Mouse (Mus musculus): ENCODE data around the gene Trank1. TPM values are rescaled to one million over a fixed set of nuclear protein-coding genes. Genes with fewer than 3 reads are reported as not detected.

The Trank1 gene
- 0.01 TPM in 2 replicates for polyA plus RNA-seq (2012)

DNA sequence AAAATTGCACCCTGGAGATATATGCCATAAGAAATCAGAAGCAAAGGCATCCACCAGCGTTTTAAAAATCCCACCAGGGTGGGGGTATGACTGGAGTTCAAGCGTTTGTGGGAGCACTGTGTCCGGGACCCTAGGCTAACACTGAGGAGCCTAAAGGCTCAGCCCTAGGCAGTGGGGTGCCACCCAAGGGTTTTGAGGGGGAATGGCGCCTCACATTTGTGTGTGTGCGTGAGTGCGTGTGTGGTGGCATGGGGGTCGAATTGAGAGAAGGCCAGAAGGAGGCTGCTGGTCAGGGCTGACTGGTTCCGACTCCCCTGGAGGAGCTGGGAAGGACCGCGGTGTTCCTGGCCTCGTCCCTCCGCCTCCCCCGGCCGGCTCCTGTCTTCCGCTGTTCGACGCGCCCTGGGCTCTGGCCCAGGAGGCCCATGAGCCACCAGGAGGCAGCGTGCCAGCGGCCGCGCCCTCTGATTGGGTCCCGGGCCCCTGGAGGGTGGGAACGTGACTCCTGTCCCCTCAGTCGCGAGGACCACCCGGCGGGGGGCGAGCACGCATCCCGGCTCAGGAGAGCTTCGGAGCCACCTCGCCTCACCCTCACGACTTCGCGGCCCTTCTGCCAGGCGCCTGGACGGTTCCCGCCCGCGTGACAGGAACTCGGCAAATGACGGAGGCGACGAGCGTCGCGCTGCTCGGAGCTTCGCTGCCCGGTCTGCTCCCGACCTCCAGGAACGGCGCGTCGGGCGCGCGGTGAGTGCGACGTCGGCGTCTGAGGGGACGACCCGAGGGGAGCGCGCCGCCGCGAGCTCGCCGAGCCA, at the start of gene Trank1:
TSS of gene Trank1 (plus strand) at position 709 of the 812 bp plus-strand sequence.

DNA sequence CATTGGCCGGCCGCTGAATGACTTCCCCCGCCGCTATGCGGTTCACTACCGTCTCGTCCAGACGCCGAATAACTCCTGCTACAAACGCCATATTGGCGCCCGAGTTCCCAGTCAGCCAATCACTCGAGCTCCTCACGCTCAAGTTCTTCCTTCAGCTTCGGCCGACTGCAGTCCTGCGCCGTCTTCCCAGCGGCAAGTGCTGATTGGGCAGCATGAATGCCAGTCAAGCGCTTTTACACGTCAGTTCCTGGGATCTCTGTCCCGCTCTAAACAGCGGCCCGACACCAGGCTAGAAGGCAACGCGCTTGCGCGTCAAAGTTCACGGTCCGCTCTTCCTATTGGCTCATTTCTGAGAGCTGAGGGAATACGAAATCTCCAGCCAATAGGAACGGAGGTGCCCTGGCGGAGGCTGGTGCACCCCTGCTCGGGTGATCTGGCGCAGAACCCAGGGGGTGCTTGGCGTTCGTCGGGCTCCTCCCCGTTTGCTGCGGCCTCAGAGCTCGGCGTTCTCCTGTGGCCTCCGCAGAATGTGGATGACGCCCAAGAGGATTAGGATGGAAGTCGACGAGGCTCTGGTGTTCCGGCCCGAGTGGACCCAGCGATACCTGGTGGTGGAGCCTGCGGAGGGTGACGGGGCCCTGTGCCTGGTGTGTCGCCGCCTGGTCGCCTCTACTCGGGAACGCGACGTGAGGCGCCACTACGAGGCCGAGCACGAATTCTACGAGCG, 39.9 kb upstream of the Trank1 start, which contains the start of the genes Mlh1 and Epm2aip1:
TSS of gene Mlh1 (minus strand) at position 358 of the 727 bp plus-strand sequence.
TSS of gene Epm2aip1 (plus strand) at position 496 of the 727 bp plus-strand sequence.

DNA sequence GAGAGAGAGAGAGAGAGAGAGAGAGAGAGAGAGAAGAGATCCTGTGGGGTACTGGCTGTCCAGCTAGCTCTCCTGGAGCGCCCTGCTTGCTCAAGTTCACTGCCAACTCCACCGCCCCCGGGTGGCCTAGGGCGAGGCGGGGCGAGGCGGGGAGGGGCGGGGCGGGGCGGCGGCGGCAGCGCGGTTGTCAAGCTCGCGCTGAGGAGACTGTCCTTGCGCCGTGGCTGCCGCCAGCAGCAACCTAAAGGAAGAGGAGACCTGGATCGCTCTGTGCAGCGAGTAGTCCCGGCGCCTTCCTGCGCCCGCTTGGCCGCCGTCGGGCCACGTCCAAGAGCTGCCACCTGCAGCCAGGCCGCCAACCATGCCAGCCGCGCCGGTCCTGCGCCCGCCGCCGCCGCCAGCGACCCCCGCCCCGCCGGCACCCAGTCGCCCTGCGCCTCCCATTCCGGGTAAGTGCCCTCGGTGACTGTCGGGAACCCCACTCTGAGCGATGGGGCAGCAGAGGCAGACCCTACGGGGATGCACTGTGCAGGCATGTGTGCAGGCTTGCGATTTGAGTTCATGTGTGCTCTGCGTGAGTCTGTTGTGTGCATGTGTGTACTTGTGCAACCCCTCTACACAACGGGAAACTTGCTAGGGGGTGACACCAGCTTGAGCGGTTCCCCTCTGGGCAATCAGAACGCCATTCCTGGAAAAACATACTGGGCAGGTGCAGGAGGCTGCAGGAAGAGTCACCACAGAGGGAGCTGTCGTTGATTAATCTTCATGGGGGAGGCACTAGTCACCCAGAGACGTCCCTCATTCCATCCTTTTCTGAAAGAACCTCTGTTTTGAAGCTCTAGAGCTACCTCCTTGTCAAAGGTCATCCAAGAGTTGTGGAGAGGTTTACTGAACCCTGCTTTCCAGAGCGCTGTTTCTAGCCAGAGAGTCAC, 127.6 kb downstream of the Trank1 start, which contains the start of gene Dclk3:
TSS of gene Dclk3 (plus strand) at position 178 of the 932 bp plus-strand sequence.

Other genes with a start within 250 kb of the Trank1 start
- 23.1 and 24.7 TPM in 2 replicates for gene Lrrfip2, start 194.1 kb upstream of the Trank1 start, polyA plus RNA-seq (2012)
- 5.7 and 7.1 TPM in 2 replicates for gene Mlh1, start 39.9 kb upstream of the Trank1 start, polyA plus RNA-seq (2012)
- 2.1 TPM in 2 replicates for gene Epm2aip1, start 39.8 kb upstream of the Trank1 start, polyA plus RNA-seq (2012)
- 0.02 TPM in 1 of 2 replicates, not detected in the other for gene Dclk3, start 127.3 kb downstream of the Trank1 start, polyA plus RNA-seq (2012)

Measured in megakaryocyte-erythroid progenitor cell, adult 5 weeks (primary cell).